Mouse (Mus musculus): ENCODE results near the gene Taar4.

Gene Taar4

GRCm38 (mm10) chr10:24006442-24006841, 46.1 kb downstream of the Taar4 start:
- in situ Hi-C loops (cut with MboI, MseI) = loop anchor here in 1 of 2 experiments (5.0 kb wide), 1 partner anchor 81 kb away; no protein-coding TSS in a partner anchor

GRCm38 (mm10) chr10:24007034-24007433, 46.7 kb downstream of the Taar4 start:
- in situ Hi-C loops (cut with MboI, MseI) = loop anchor here in 1 of 2 experiments (5.0 kb wide), 1 partner anchor 80 kb away; no protein-coding TSS in a partner anchor

GRCm38 (mm10) chr10:24008143-24008542, 47.8 kb downstream of the Taar4 start:
- in situ Hi-C loops (cut with MboI, MseI) = loop anchor here in 1 of 2 experiments (5.0 kb wide), 1 partner anchor 79 kb away; no protein-coding TSS in a partner anchor

All from T-helper 17 cell (primary cell).